16 mouse cellular contexts compared by ENCODE assay signal in the genomic region with DNA sequence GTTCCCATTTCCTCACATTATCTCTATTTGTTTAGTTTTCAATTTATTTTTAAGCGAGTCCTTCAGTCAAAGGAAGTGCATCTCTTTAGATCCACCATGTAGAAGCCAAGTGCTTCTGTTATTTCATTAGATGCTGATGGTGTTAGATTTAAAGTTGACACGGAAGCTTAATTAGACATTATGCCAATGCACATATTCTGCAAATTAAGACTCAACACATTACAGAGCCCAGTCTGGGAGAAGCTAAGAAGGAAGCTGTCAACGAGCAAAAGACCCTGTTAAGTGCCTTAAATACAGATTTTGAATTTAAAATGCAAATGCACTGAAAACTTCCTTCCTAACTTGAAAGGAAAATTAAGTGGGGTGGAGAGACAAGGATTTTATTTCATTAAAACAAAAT.
A peak's percentile ranks its signal among the peaks of the same experiment; 100 is the strongest.
DNase-seq lines count a peak whose midpoint lies in the region; ATAC-seq and TF ChIP-seq lines count a peak whose summit lies in the region.
"Had no signal": no experiment of that assay in that cellular context is flagged by ENCODE, and none has a peak within 500 bp of the region (broad histone marks: within the 10 kb centered on the region; RNA-seq: fewer than 3 reads in every experiment).

No protein-coding gene starts in this region.

- no peak overlapping the region for H3K4me2 ChIP-seq in forebrain, embryonic 15.5 days (replicated peaks)
- no peak overlapping the region for H3K4me2 ChIP-seq in forebrain, embryonic 13.5 days
- no peak overlapping the region for H3K4me2 ChIP-seq in forebrain, postnatal 0 days (ENCODE audit: low read depth)
- no peak overlapping the region for H3K4me2 ChIP-seq in forebrain, embryonic 11.5 days (ENCODE audit: low read depth, low read length, severe bottlenecking)
- H3K4me2 ChIP-seq: embryonic facial prominence, embryonic 12.5 days had no signal

- peak overlapping the region; percentile 40; the same call in 1 of the 2 replicates for H3K27ac ChIP-seq in forebrain, embryonic 15.5 days (replicated peaks)
- H3K27ac ChIP-seq in forebrain, embryonic 13.5 days, result no peak overlapping the region
- no peak overlapping the region for H3K27ac ChIP-seq in forebrain, postnatal 0 days (ENCODE audit: low read depth, low read length)
- no peak overlapping the region for H3K27ac ChIP-seq in forebrain, embryonic 11.5 days (ENCODE audit: low read depth, low read length)
- H3K27ac ChIP-seq: embryonic facial prominence, embryonic 10.5 days; embryonic facial prominence, embryonic 12.5 days had no signal

- DNase-seq in forebrain, postnatal 0 days, result no peak
- DNase-seq in forebrain, embryonic 11.5 days (ENCODE audit: low spot score), result no peak
- peak; percentile 66 for DNase-seq in brain, embryonic 14.5 days (ENCODE audit: low read depth)
- no peak for DNase-seq in left cerebral cortex, postnatal 10 days (ENCODE audit: extremely low spot score in 1 of 2, low spot score in 2 of 2)
- DNase-seq: adrenal gland, adult 2 months; adrenal gland, postnatal 10 days; adrenal gland, postnatal 25 days; cerebellum, adult 11-12 months; cerebellum, adult 2 months; cerebellum, adult 9-10 months; cerebellum, postnatal 10 days; cerebellum, postnatal 25 days had no signal

- peaks cover 16% of the 10 kb centered on the region for H3K4me1 ChIP-seq in forebrain, embryonic 15.5 days
- H3K4me1 ChIP-seq in forebrain, embryonic 13.5 days, result no peaks in the 10 kb centered on the region
- H3K4me1 ChIP-seq in forebrain, postnatal 0 days (ENCODE audit: insufficient read depth), result no peaks in the 10 kb centered on the region
- no peaks in the 10 kb centered on the region for H3K4me1 ChIP-seq in forebrain, embryonic 11.5 days (replicated peaks; ENCODE audit: control insufficient read depth, insufficient read depth, low read length)
- H3K4me1 ChIP-seq: embryonic facial prominence, embryonic 10.5 days; embryonic facial prominence, embryonic 12.5 days had no signal

- H3K9ac ChIP-seq in forebrain, embryonic 15.5 days (replicated peaks), result no peak overlapping the region
- H3K9ac ChIP-seq in forebrain, embryonic 13.5 days, result no peak overlapping the region
- H3K9ac ChIP-seq in forebrain, postnatal 0 days, result no peak overlapping the region
- H3K9ac ChIP-seq in forebrain, embryonic 11.5 days (ENCODE audit: low read length), result no peak overlapping the region
- H3K9ac ChIP-seq: embryonic facial prominence, embryonic 12.5 days had no signal

- 43% methylated on average over 3 of the region's 3 CpGs for WGBS in forebrain, embryonic 15.5 days
- WGBS in forebrain, embryonic 13.5 days, result 63% methylated on average over 3 of the region's 3 CpGs
- 43% methylated on average over 3 of the region's 3 CpGs for WGBS in forebrain, postnatal 0 days
- WGBS in forebrain, embryonic 11.5 days, result 81% methylated on average over 3 of the region's 3 CpGs

- no peak overlapping the region for H3K4me3 ChIP-seq in forebrain, embryonic 15.5 days
- H3K4me3 ChIP-seq in forebrain, embryonic 13.5 days, result no peak overlapping the region
- no peak overlapping the region for H3K4me3 ChIP-seq in forebrain, postnatal 0 days (ENCODE audit: low read depth, low read length)
- H3K4me3 ChIP-seq in forebrain, embryonic 11.5 days (ENCODE audit: low read depth, low read length), result no peak overlapping the region
- H3K4me3 ChIP-seq: embryonic facial prominence, embryonic 10.5 days; embryonic facial prominence, embryonic 12.5 days had no signal

- H3K27me3 ChIP-seq in forebrain, embryonic 15.5 days, result no peaks in the 10 kb centered on the region
- no peaks in the 10 kb centered on the region for H3K27me3 ChIP-seq in forebrain, embryonic 13.5 days
- H3K27me3 ChIP-seq in forebrain, postnatal 0 days (ENCODE audit: insufficient read depth, low read length), result no peaks in the 10 kb centered on the region
- no peaks in the 10 kb centered on the region for H3K27me3 ChIP-seq in forebrain, embryonic 11.5 days (ENCODE audit: control insufficient read depth, insufficient read depth, low read length)
- H3K27me3 ChIP-seq: embryonic facial prominence, embryonic 12.5 days had no signal

- no peak for TF ChIP-seq CTCF in forebrain, postnatal 0 days (IDR thresholded peaks at IDR 0.05; ENCODE audit: low read depth)
- TF ChIP-seq CTCF in brain, embryonic 14.5 days (IDR thresholded peaks at IDR 0.05; ENCODE audit: borderline replicate concordance, extremely low read depth, insufficient read depth, insufficient read length), result no peak

- H3K36me3 ChIP-seq in forebrain, embryonic 15.5 days, result no peaks in the 10 kb centered on the region
- no peaks in the 10 kb centered on the region for H3K36me3 ChIP-seq in forebrain, embryonic 13.5 days (ENCODE audit: poor library complexity, severe bottlenecking)
- H3K36me3 ChIP-seq in forebrain, postnatal 0 days (ENCODE audit: insufficient read depth), result no peaks in the 10 kb centered on the region
- H3K36me3 ChIP-seq in forebrain, embryonic 11.5 days (ENCODE audit: control insufficient read depth, insufficient read depth, low read length), result no peaks in the 10 kb centered on the region
- H3K36me3 ChIP-seq: embryonic facial prominence, embryonic 10.5 days; embryonic facial prominence, embryonic 12.5 days had no signal

- intact Hi-C loops in left cerebral cortex, postnatal 10 days (cut with DNase I), result no loop called here

- no peak for TF ChIP-seq POLR2A in brain, embryonic 14.5 days (IDR thresholded peaks at IDR 0.05; ENCODE audit: borderline replicate concordance, extremely low read depth, insufficient read depth, insufficient read length, poor library complexity, severe bottlenecking)

- no peaks in the 10 kb centered on the region for H3K9me3 ChIP-seq in forebrain, embryonic 15.5 days
- H3K9me3 ChIP-seq in forebrain, embryonic 13.5 days (replicated peaks), result no peaks in the 10 kb centered on the region
- no peaks in the 10 kb centered on the region for H3K9me3 ChIP-seq in forebrain, postnatal 0 days (ENCODE audit: low read length)
- no peaks in the 10 kb centered on the region for H3K9me3 ChIP-seq in forebrain, embryonic 11.5 days (ENCODE audit: control insufficient read depth, low read length)
- H3K9me3 ChIP-seq: embryonic facial prominence, embryonic 10.5 days; embryonic facial prominence, embryonic 12.5 days had no signal

- ATAC-seq in forebrain, embryonic 15.5 days (replicated peaks), result no peak
- ATAC-seq in forebrain, embryonic 13.5 days, result no peak
- peak; percentile 50; the same call in 1 of the 2 replicates for ATAC-seq in forebrain, postnatal 0 days
- no peak for ATAC-seq in forebrain, embryonic 11.5 days (replicated peaks; ENCODE audit: low FRiP score)
